ENCODE assay signal across 8 mouse cellular contexts in the genomic region with DNA sequence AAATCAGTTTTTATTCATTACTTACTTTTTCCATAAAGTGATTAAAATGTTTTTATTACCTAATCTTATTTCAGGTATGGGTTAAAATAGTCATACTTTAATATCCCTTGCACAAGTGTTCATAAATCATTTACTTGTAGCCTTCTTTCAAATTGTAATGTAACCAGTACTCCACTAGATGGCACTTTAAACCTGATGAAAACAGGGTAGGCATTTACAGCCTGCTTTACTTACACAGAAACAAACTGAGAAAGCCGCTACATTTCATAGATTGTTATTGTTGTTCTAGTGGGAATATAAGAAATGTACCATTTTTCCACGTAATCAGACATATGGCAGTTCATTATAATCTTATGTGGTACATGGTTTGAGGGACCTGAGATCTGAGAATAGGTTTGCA. TPM values are rescaled to one million over a fixed set of nuclear protein-coding genes. Genes with fewer than 3 reads are reported as not detected.
DNase-seq lines count a peak whose midpoint lies in the region; ATAC-seq and TF ChIP-seq lines count a peak whose summit lies in the region.

No protein-coding gene starts in this region.

- peak; percentile 80 for DNase-seq in kidney, postnatal 0 days (ENCODE audit: low spot score)
- DNase-seq in kidney, postnatal 14 days = no peak
- peak; percentile 71 for DNase-seq in MEL (ENCODE audit: low read depth, low spot score)
- peak; percentile 75 for DNase-seq in embryonic facial prominence, embryonic 14.5 days (ENCODE audit: low spot score)
- no peak for DNase-seq in right cerebral cortex, postnatal 25 days
- no peak for DNase-seq in spleen, postnatal 14 days (ENCODE audit: low spot score in 2 of 2)
- DNase-seq in B cell, adult 2 months = no peak

- 0 out of 2 replicates have a peak, but pooled peaks have one; percentile 25 for ATAC-seq in kidney, postnatal 0 days (replicated peaks; ENCODE audit: low FRiP score, low read depth)
- peak; percentile 32; the same call in 1 of the 2 replicates for ATAC-seq in embryonic facial prominence, embryonic 14.5 days (ENCODE audit: low read depth)
- peak; percentile 93 for ATAC-seq in megakaryocyte progenitor cell, adult 5-6 weeks (replicated peaks; ENCODE audit: poor library complexity)

- TF ChIP-seq RAD21 in MEL (IDR thresholded peaks at IDR 0.05; ENCODE audit: low read depth, low read length) = peak; percentile 83

- H3K27me3 ChIP-seq in kidney, postnatal 0 days (ENCODE audit: insufficient read depth, low read length) = no peaks in the 10 kb centered on the region
- no peaks in the 10 kb centered on the region for H3K27me3 ChIP-seq in MEL (ENCODE audit: control insufficient read depth in 1 of 2, insufficient read depth in 2 of 2, low read length in 2 of 2)
- H3K27me3 ChIP-seq in embryonic facial prominence, embryonic 14.5 days (replicated peaks; ENCODE audit: control insufficient read depth, insufficient read depth, low read length) = no peaks in the 10 kb centered on the region

- H3K9me3 ChIP-seq in kidney, postnatal 0 days (replicated peaks; ENCODE audit: low read length) = no peaks in the 10 kb centered on the region
- no peaks in the 10 kb centered on the region for H3K9me3 ChIP-seq in MEL (replicated peaks; ENCODE audit: insufficient read depth, low read length)
- no peaks in the 10 kb centered on the region for H3K9me3 ChIP-seq in embryonic facial prominence, embryonic 14.5 days (ENCODE audit: control insufficient read depth, low read length)

- H3K27ac ChIP-seq in kidney, postnatal 0 days = no peak overlapping the region
- H3K27ac ChIP-seq in MEL (ENCODE audit: control insufficient read depth, low read depth, low read length) = no peak overlapping the region
- H3K27ac ChIP-seq in embryonic facial prominence, embryonic 14.5 days (replicated peaks; ENCODE audit: low read depth, low read length) = no peak overlapping the region

- H3K4me3 ChIP-seq in kidney, postnatal 0 days (replicated peaks; ENCODE audit: low read depth, low read length) = no peak overlapping the region
- H3K4me3 ChIP-seq in MEL (ENCODE audit: control insufficient read depth in 1 of 2, insufficient read depth in 1 of 2, low read depth in 2 of 2, low read length in 2 of 2) = no peak overlapping the region
- no peak overlapping the region for H3K4me3 ChIP-seq in embryonic facial prominence, embryonic 14.5 days (ENCODE audit: low read depth, low read length)

- no peak for TF ChIP-seq EP300 in MEL (IDR thresholded peaks at IDR 0.05; ENCODE audit: low read depth in 1 of 2, low read length in 2 of 2)

- H3K79me2 ChIP-seq in MEL (ENCODE audit: control insufficient read depth, insufficient read depth, low read length, poor library complexity) = peaks cover 3% of the 10 kb centered on the region

- no peak overlapping the region for H3K9ac ChIP-seq in kidney, postnatal 0 days (ENCODE audit: low read depth, low read length)
- H3K9ac ChIP-seq in MEL (ENCODE audit: control insufficient read depth, low read depth, low read length, poor library complexity, severe bottlenecking) = no peak overlapping the region
- H3K9ac ChIP-seq in embryonic facial prominence, embryonic 14.5 days (ENCODE audit: low read depth, low read length) = no peak overlapping the region

- WGBS in kidney, postnatal 0 days = 24% methylated on average over 2 of the region's 2 CpGs
- 10% methylated on average over 2 of the region's 2 CpGs for WGBS in embryonic facial prominence, embryonic 14.5 days

- H3K4me1 ChIP-seq in kidney, postnatal 0 days (replicated peaks; ENCODE audit: insufficient read depth, low read length) = no peaks in the 10 kb centered on the region
- H3K4me1 ChIP-seq in MEL (ENCODE audit: control insufficient read depth in 1 of 2, insufficient read depth in 2 of 2, low read length in 2 of 2) = no peaks in the 10 kb centered on the region
- no peaks in the 10 kb centered on the region for H3K4me1 ChIP-seq in embryonic facial prominence, embryonic 14.5 days (ENCODE audit: control insufficient read depth, insufficient read depth, low read length)

- TF ChIP-seq CTCF in kidney, postnatal 0 days (IDR thresholded peaks at IDR 0.05; ENCODE audit: low read depth) = peak; percentile 80
- TF ChIP-seq CTCF in MEL (IDR thresholded peaks at IDR 0.05 in 2 of 3, conservative IDR thresholded peaks at IDR 0.05 in 1 of 3; ENCODE audit: control insufficient read depth in 1 of 3, insufficient read depth in 1 of 3, low read depth in 2 of 3, low read length in 3 of 3, poor library complexity in 1 of 3, severe bottlenecking in 1 of 3) = peak in 2 of 3 experiments; percentile 38 to 76; a peak in 4 of 6 replicates

- no peak for TF ChIP-seq POLR2A in MEL (IDR thresholded peaks at IDR 0.05; ENCODE audit: control insufficient read depth in 1 of 2, insufficient read depth in 1 of 2, low read depth in 1 of 2, low read length in 2 of 2, poor library complexity in 1 of 2)

- no peak overlapping the region for H3K4me2 ChIP-seq in kidney, postnatal 0 days (ENCODE audit: low read length)
- no peak overlapping the region for H3K4me2 ChIP-seq in embryonic facial prominence, embryonic 14.5 days (ENCODE audit: low read depth, low read length)

- H3K36me3 ChIP-seq in kidney, postnatal 0 days (ENCODE audit: insufficient read depth, low read length) = no peaks in the 10 kb centered on the region
- peaks cover 0 to 3% of the 10 kb centered on the region in 2 experiments; a peak in 1 of 4 replicates for H3K36me3 ChIP-seq in MEL (ENCODE audit: control insufficient read depth in 1 of 2, insufficient read depth in 2 of 2, low read length in 2 of 2)
- H3K36me3 ChIP-seq in embryonic facial prominence, embryonic 14.5 days (ENCODE audit: control insufficient read depth, insufficient read depth, low read length) = no peaks in the 10 kb centered on the region

TF ChIP-seq in MEL, 35 proteins besides CTCF, POLR2A, EP300 and RAD21:
- TF ChIP-seq CHD2 (IDR thresholded peaks at IDR 0.05; ENCODE audit: low read length) = no peak
- no peak for TF ChIP-seq MAFK (IDR thresholded peaks at IDR 0.05; ENCODE audit: borderline replicate concordance, low read depth, low read length)
- peak; percentile 65 for TF ChIP-seq SMC3 (IDR thresholded peaks at IDR 0.05; ENCODE audit: low read depth, low read length)
- TF ChIP-seq NELFE (IDR thresholded peaks at IDR 0.05; ENCODE audit: low read depth, low read length) = no peak
- TF ChIP-seq MEF2A (IDR thresholded peaks at IDR 0.05; ENCODE audit: extremely low read depth, insufficient replicate concordance, low read depth, low read length, poor library complexity, severe bottlenecking) = no peak
- no peak for TF ChIP-seq E2F4 (IDR thresholded peaks at IDR 0.05; ENCODE audit: borderline replicate concordance, low read depth, low read length)
- TF ChIP-seq ZC3H11A (IDR thresholded peaks at IDR 0.05; ENCODE audit: low read depth, low read length) = peak; percentile 54
- 0 out of 2 replicates have a peak, but pooled peaks have one; percentile 17 for TF ChIP-seq HCFC1 (IDR thresholded peaks at IDR 0.05; ENCODE audit: low read depth, low read length)
- no peak for TF ChIP-seq MAZ (IDR thresholded peaks at IDR 0.05; ENCODE audit: low read depth, low read length)
- TF ChIP-seq KAT2A (conservative IDR thresholded peaks at IDR 0.05; ENCODE audit: low read depth, low read length) = no peak
- no peak for TF ChIP-seq UBTF (IDR thresholded peaks at IDR 0.05; ENCODE audit: borderline replicate concordance, insufficient read depth, low read depth, low read length)
- no peak for TF ChIP-seq TBP (IDR thresholded peaks at IDR 0.05; ENCODE audit: low read depth, low read length)

RNA-seq across cellular contexts. Expression of a gene that starts 11.6 kb away (rescaled TPM):
- polyA plus RNA-seq in kidney, postnatal 0 days (2015; fragmentation: Nextera tagmentation; extraction: Ambion mirVana) = 21.8 and 25.4 TPM in 2 replicates
- 20.2 and 21.2 TPM in 2 replicates for total RNA-seq in MEL (2012; rRNA removed)
- polyA plus RNA-seq in MEL (2012; ENCODE audit: insufficient read depth in 1 of 2, insufficient read length in 2 of 2, low read depth in 1 of 2, low replicate concordance in 2 of 2, missing spikeins in 1 of 2) = 10 to 100 TPM in 1 of 2 experiments, not detected in 1; 13.5 TPM
- polyA plus RNA-seq in embryonic facial prominence, embryonic 14.5 days (2014; fragmentation: Nextera tagmentation; extraction: Ambion mirVana) = 24.8 and 28.2 TPM in 2 replicates
- 33.7 and 35.0 TPM in 2 replicates for total RNA-seq in megakaryocyte progenitor cell, adult 5-6 weeks (2015)
- total RNA-seq in megakaryocyte progenitor cell, adult 5-6 weeks (2017) = 36.5 and 58.1 TPM in 2 replicates

RNA-seq across cellular contexts. Expression of a gene that starts 11.7 kb away (rescaled TPM):
- 9.6 TPM in 2 replicates for polyA plus RNA-seq in kidney, postnatal 0 days (2015; fragmentation: Nextera tagmentation; extraction: Ambion mirVana)
- not detected in 2 replicates for total RNA-seq in MEL (2012; rRNA removed)
- under 1 TPM in 1 of 2 experiments, not detected in 1; 0.11 TPM for polyA plus RNA-seq in MEL (2012; ENCODE audit: insufficient read depth in 1 of 2, insufficient read length in 2 of 2, low read depth in 1 of 2, low replicate concordance in 2 of 2, missing spikeins in 1 of 2)
- polyA plus RNA-seq in embryonic facial prominence, embryonic 14.5 days (2014; fragmentation: Nextera tagmentation; extraction: Ambion mirVana) = 0.35 and 0.86 TPM in 2 replicates
- 0.15 and 0.46 TPM in 2 replicates for total RNA-seq in megakaryocyte progenitor cell, adult 5-6 weeks (2015)
- 0.12 TPM in 1 of 2 replicates, not detected in the other for total RNA-seq in megakaryocyte progenitor cell, adult 5-6 weeks (2017)

Comparison
In these comparisons a context has a peak if more than half of its experiments do, and no peak if none do; other contexts are left out.
1. DNase-seq: peak in kidney, postnatal 0 days (single experiment), MEL (single experiment) and embryonic facial prominence, embryonic 14.5 days (single experiment); none in kidney, postnatal 14 days (single experiment), right cerebral cortex, postnatal 25 days (single experiment), spleen, postnatal 14 days (0 of 2) and B cell, adult 2 months (0 of 2).
2. ATAC-seq: peak in every context shown above with its lines; median percentile 93 in megakaryocyte progenitor cell, adult 5-6 weeks; 32 in embryonic facial prominence, embryonic 14.5 days; 25 in kidney, postnatal 0 days.